Mouse (Mus musculus) layer of hippocampus, postnatal 36 days (tissue): ENCODE data around the gene Rel. TPM values are rescaled to one million over a fixed set of nuclear protein-coding genes. Genes with fewer than 3 reads are reported as not detected.

Source experiments
- total RNA-seq, 2 experiments: library from RNA; stranded (reverse); gene quantifications; 2 replicates each; pipeline ENCODE4 v1.2.3; 2021

Gene Rel
- total RNA-seq, 2 experiments from 2014 or later = 2.6 to 2.7 TPM

Other genes with a start within 250 kb of the Rel start
- gene 1700093K21Rik, start 249.8 kb downstream of the Rel start, total RNA-seq = not detected
- 10 to 100 TPM; 34.7 to 36.2 TPM for gene 0610010F05Rik, start 137.3 kb downstream of the Rel start, total RNA-seq
- gene Pus10, start 105.3 kb downstream of the Rel start, total RNA-seq = 10 to 100 TPM; 12.4 to 15.5 TPM
- 10 to 100 TPM; 28.4 to 29.7 TPM for gene Pex13, start 105.0 kb downstream of the Rel start, total RNA-seq
- gene Papolg, start 124.3 kb upstream of the Rel start, total RNA-seq = 10 to 100 TPM; 19.1 to 22.3 TPM